ENCODE assay signal across 17 mouse cellular contexts in genomic region chr5:4273001-4273400, GRCm38 (mm10).
A peak's percentile ranks its signal among the peaks of the same experiment; 100 is the strongest.
DNase-seq lines count a peak whose midpoint lies in the region; ATAC-seq and TF ChIP-seq lines count a peak whose summit lies in the region.
"Had no signal": no experiment of that assay in that cellular context is flagged by ENCODE, and none has a peak within 500 bp of the region (broad histone marks: within the 10 kb centered on the region; RNA-seq: fewer than 3 reads in every experiment).

No protein-coding gene starts in this region.

- H3K27ac ChIP-seq in hindbrain, postnatal 0 days = no peak overlapping the region
- no peak overlapping the region for H3K27ac ChIP-seq in hindbrain, embryonic 10.5 days
- H3K27ac ChIP-seq in lung, embryonic 15.5 days = no peak overlapping the region
- no peak overlapping the region for H3K27ac ChIP-seq in liver, postnatal 0 days (ENCODE audit: low read depth)
- H3K27ac ChIP-seq: embryonic facial prominence, embryonic 15.5 days; forebrain, embryonic 15.5 days; gastrocnemius, adult 2 months; intestine, embryonic 15.5 days; liver, embryonic 13.5 days; neural tube, embryonic 15.5 days had no signal

- H3K36me3 ChIP-seq in hindbrain, postnatal 0 days (ENCODE audit: insufficient read depth, low read length) = no peaks in the 10 kb centered on the region
- H3K36me3 ChIP-seq in hindbrain, embryonic 10.5 days = no peaks in the 10 kb centered on the region
- no peaks in the 10 kb centered on the region for H3K36me3 ChIP-seq in lung, embryonic 15.5 days
- H3K36me3 ChIP-seq in liver, postnatal 0 days (replicated peaks; ENCODE audit: insufficient read depth, low read length) = no peaks in the 10 kb centered on the region
- H3K36me3 ChIP-seq: embryonic facial prominence, embryonic 15.5 days; forebrain, embryonic 15.5 days; intestine, embryonic 15.5 days; liver, embryonic 13.5 days; neural tube, embryonic 15.5 days had no signal

- TF ChIP-seq POLR2A in lung, adult 2 months (IDR thresholded peaks at IDR 0.05; ENCODE audit: borderline replicate concordance, extremely low read depth, low read depth, low read length) = no peak

- WGBS in hindbrain, postnatal 0 days = 63% methylated on average over 5 of the region's 5 CpGs
- 90% methylated on average over 5 of the region's 5 CpGs for WGBS in hindbrain, embryonic 10.5 days
- 40% methylated on average over 5 of the region's 5 CpGs for WGBS in lung, embryonic 15.5 days
- WGBS in lung, adult 2 months = 46% methylated on average over 5 of the region's 5 CpGs
- WGBS in liver, postnatal 0 days (ENCODE audit: insufficient replicate concordance) = 67% methylated on average over 5 of the region's 5 CpGs

- H3K4me3 ChIP-seq in hindbrain, postnatal 0 days (ENCODE audit: low read length) = no peak overlapping the region
- H3K4me3 ChIP-seq in hindbrain, embryonic 10.5 days = no peak overlapping the region
- no peak overlapping the region for H3K4me3 ChIP-seq in lung, embryonic 15.5 days
- H3K4me3 ChIP-seq in lung, adult 2 months (replicated peaks; ENCODE audit: extremely low read depth, low read depth, low read length) = no peak overlapping the region
- H3K4me3 ChIP-seq in liver, postnatal 0 days (ENCODE audit: low read depth, low read length) = no peak overlapping the region
- H3K4me3 ChIP-seq: embryonic facial prominence, embryonic 15.5 days; forebrain, embryonic 15.5 days; gastrocnemius, adult 2 months; intestine, embryonic 15.5 days; liver, embryonic 13.5 days; neural tube, embryonic 15.5 days had no signal

- no peaks in the 10 kb centered on the region for H3K9me3 ChIP-seq in hindbrain, postnatal 0 days (ENCODE audit: low read length)
- no peaks in the 10 kb centered on the region for H3K9me3 ChIP-seq in hindbrain, embryonic 10.5 days
- H3K9me3 ChIP-seq in lung, embryonic 15.5 days = no peaks in the 10 kb centered on the region
- H3K9me3 ChIP-seq in liver, postnatal 0 days (ENCODE audit: low read length) = no peaks in the 10 kb centered on the region
- H3K9me3 ChIP-seq: embryonic facial prominence, embryonic 15.5 days; forebrain, embryonic 15.5 days; intestine, embryonic 15.5 days; liver, embryonic 13.5 days; neural tube, embryonic 15.5 days had no signal

- H3K4me2 ChIP-seq in hindbrain, postnatal 0 days (ENCODE audit: low read depth, low read length) = no peak overlapping the region
- no peak overlapping the region for H3K4me2 ChIP-seq in lung, embryonic 15.5 days
- no peak overlapping the region for H3K4me2 ChIP-seq in liver, postnatal 0 days (ENCODE audit: low read depth, low read length)
- H3K4me2 ChIP-seq: embryonic facial prominence, embryonic 15.5 days; forebrain, embryonic 15.5 days; intestine, embryonic 15.5 days; liver, embryonic 13.5 days; neural tube, embryonic 15.5 days had no signal

- peak; percentile 11 to 20 for DNase-seq in cerebellum, postnatal 14 days
- no peak for DNase-seq in cerebellum, postnatal 25 days
- peak; percentile 26 for DNase-seq in hindbrain, postnatal 0 days (ENCODE audit: low spot score)
- DNase-seq in hindbrain, embryonic 10.5 days (ENCODE audit: low spot score) = no peak
- no peak for DNase-seq in lung, adult 2 months
- DNase-seq in lung, postnatal 25 days (ENCODE audit: low spot score) = peak; percentile 18
- DNase-seq in liver, postnatal 0 days = no peak
- DNase-seq: gastrocnemius, adult 2 months; liver, embryonic 13.5 days; right cerebral cortex, adult 18-20 months; spleen, adult 18-20 months; thymus, postnatal 4 days had no signal

- H3K27me3 ChIP-seq in hindbrain, postnatal 0 days (ENCODE audit: insufficient read depth, low read length) = no peaks in the 10 kb centered on the region
- H3K27me3 ChIP-seq in hindbrain, embryonic 10.5 days (ENCODE audit: insufficient read depth, poor library complexity, severe bottlenecking) = no peaks in the 10 kb centered on the region
- no peaks in the 10 kb centered on the region for H3K27me3 ChIP-seq in lung, embryonic 15.5 days
- H3K27me3 ChIP-seq in liver, postnatal 0 days (ENCODE audit: insufficient read depth, low read length) = no peaks in the 10 kb centered on the region
- H3K27me3 ChIP-seq: embryonic facial prominence, embryonic 15.5 days; forebrain, embryonic 15.5 days; intestine, embryonic 15.5 days; liver, embryonic 13.5 days; neural tube, embryonic 15.5 days had no signal

- TF ChIP-seq CTCF in hindbrain, postnatal 0 days (IDR thresholded peaks at IDR 0.05; ENCODE audit: low read depth) = no peak
- no peak for TF ChIP-seq CTCF in lung, adult 2 months (IDR thresholded peaks at IDR 0.05; ENCODE audit: insufficient read depth, low read length)
- no peak for TF ChIP-seq CTCF in liver, postnatal 0 days (IDR thresholded peaks at IDR 0.05; ENCODE audit: low read depth)

- ATAC-seq in hindbrain, postnatal 0 days = no peak
- 0 out of 2 replicates have a peak, but pooled peaks have one; percentile 23 for ATAC-seq in lung, embryonic 15.5 days (ENCODE audit: borderline replicate concordance, extremely low read depth, low FRiP score, low TSS enrichment)
- no peak for ATAC-seq in liver, postnatal 0 days
- ATAC-seq: forebrain, embryonic 15.5 days; intestine, embryonic 15.5 days had no signal

- no peak overlapping the region for H3K9ac ChIP-seq in hindbrain, postnatal 0 days (replicated peaks; ENCODE audit: low read length)
- H3K9ac ChIP-seq in lung, embryonic 15.5 days = no peak overlapping the region
- H3K9ac ChIP-seq in liver, postnatal 0 days (replicated peaks) = no peak overlapping the region
- H3K9ac ChIP-seq: embryonic facial prominence, embryonic 15.5 days; forebrain, embryonic 15.5 days; intestine, embryonic 15.5 days; liver, embryonic 13.5 days; neural tube, embryonic 15.5 days had no signal

- no peaks in the 10 kb centered on the region for H3K4me1 ChIP-seq in hindbrain, postnatal 0 days (ENCODE audit: insufficient read depth, low read length)
- no peaks in the 10 kb centered on the region for H3K4me1 ChIP-seq in hindbrain, embryonic 10.5 days (replicated peaks)
- no peaks in the 10 kb centered on the region for H3K4me1 ChIP-seq in lung, embryonic 15.5 days
- H3K4me1 ChIP-seq in lung, adult 2 months (ENCODE audit: control insufficient read depth, insufficient read depth, low read length) = no peaks in the 10 kb centered on the region
- H3K4me1 ChIP-seq in liver, postnatal 0 days (ENCODE audit: insufficient read depth) = no peaks in the 10 kb centered on the region
- H3K4me1 ChIP-seq: embryonic facial prominence, embryonic 15.5 days; forebrain, embryonic 15.5 days; liver, embryonic 13.5 days; neural tube, embryonic 15.5 days had no signal

- TF ChIP-seq EP300 in liver, postnatal 0 days (IDR thresholded peaks at IDR 0.05; ENCODE audit: low read depth) = no peak

Comparison
In these comparisons a context has a peak if more than half of its experiments do, and no peak if none do; other contexts are left out.
1. DNase-seq: peak in cerebellum, postnatal 14 days (2 of 2), hindbrain, postnatal 0 days (single experiment) and lung, postnatal 25 days (single experiment); none in cerebellum, postnatal 25 days (0 of 2), hindbrain, embryonic 10.5 days (single experiment), lung, adult 2 months (single experiment) and liver, postnatal 0 days (single experiment).